Mouse (Mus musculus) CH12.LX (cell line): ENCODE data around the gene 1700125H20Rik.
A peak's percentile ranks its signal among the peaks of the same experiment; 100 is the strongest.

ENCODE experiments used
- CHD2 ChIP-seq: IDR thresholded peaks from 2 replicates; pipeline ENCODE4 v1.6.1; 2011; ENCODE audit warnings: low read length, improper control_type of control experiment
- CTCF ChIP-seq, 2 experiments: IDR thresholded peaks in 1 of 2; conservative IDR thresholded peaks in 1 of 2; 2 replicates each; pipeline ENCODE4 v1.5.1; 2011 to 2012; ENCODE audit warnings: low read depth in 2 of 2, low read length in 2 of 2, improper control_type of control experiment in 1 of 2, inconsistent platforms in 1 of 2, mild to moderate bottlenecking in 1 of 2, moderate library complexity in 1 of 2
- MXI1 ChIP-seq: IDR thresholded peaks from 2 replicates; pipeline ENCODE4 v1.6.1; 2011; ENCODE audit warnings: mild to moderate bottlenecking, low read depth, low read length, improper control_type of control experiment
- NELFE ChIP-seq: IDR thresholded peaks from 2 replicates; pipeline ENCODE4 v1.6.1; 2011; ENCODE audit warnings: low read depth, low read length, improper control_type of control experiment
- PAX5 ChIP-seq: IDR thresholded peaks from 2 replicates; pipeline ENCODE4 v1.6.1; 2012; ENCODE audit warnings: low read length, inconsistent platforms, mixed read lengths
- POLR2A ChIP-seq: IDR thresholded peaks from 2 replicates; pipeline ENCODE4 v1.6.1; 2011; ENCODE audit warnings: low read depth, mild to moderate bottlenecking, improper control_type of control experiment, low read length
- RCOR1 ChIP-seq: conservative IDR thresholded peaks from 2 replicates; pipeline ENCODE4 v1.6.1; 2012; ENCODE audit warnings: low read depth, mild to moderate bottlenecking, inconsistent platforms, low read length, improper control_type of control experiment
- SMC3 ChIP-seq: IDR thresholded peaks from 2 replicates; pipeline ENCODE4 v1.6.1; 2011; ENCODE audit warnings: low read depth, low read length, improper control_type of control experiment
- TCF12 ChIP-seq: IDR thresholded peaks from 2 replicates; pipeline ENCODE4 v1.6.1; 2014; ENCODE audit warnings: low read depth, mild to moderate bottlenecking, inconsistent platforms, low read length, improper control_type of control experiment

DNA sequence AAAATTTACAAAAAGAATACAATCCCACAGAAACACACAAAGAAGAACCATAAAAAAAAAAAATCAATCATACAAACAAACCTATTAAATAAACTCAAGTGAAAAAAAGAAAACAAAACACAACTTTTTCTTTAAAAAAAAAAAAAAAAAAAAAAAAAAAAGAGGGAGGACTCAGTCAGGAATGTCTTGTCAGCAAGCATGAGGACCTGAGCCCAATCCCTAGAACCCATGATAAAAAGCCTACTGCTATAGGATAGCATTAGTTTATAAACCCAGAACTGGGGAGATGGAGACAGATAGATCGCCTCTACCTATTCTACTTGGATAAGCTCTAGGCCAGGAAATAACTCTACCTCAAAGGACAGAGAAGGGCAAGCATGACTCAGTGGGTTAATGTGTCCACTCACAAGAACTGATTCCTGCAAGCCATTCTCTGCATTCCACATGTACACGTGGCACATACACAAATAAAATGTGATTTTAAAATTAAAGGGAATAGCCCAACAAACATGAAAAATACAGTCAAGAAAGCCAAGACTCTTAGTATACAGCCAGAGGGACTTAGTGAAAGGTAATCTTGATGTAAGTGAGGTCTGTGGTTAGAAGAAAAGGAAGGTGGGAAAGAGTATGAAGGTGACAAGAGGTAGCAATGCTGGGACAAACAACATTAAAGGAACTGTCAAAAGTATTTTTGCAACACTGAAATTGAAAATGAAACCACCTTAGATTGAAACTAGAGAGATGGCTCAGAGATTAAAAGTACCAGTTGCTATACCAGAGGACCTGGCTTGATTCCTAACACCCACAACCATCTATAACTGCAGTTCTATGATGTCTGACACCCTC lies 43.7 kb upstream of the 1700125H20Rik start:
- TF ChIP-seq CHD2 (no peak), CTCF (conservative IDR thresholded peaks at IDR 0.05 in 1 of 2, IDR thresholded peaks at IDR 0.05 in 1 of 2; ENCODE audit: low read depth in 2 of 2, low read length in 2 of 2) (no peak), SMC3 (no peak), RCOR1 (0 out of 2 replicates have a peak, but pooled peaks have one; percentile 23), NELFE (no peak), TCF12 (no peak), POLR2A (no peak), MXI1 (peak; percentile 3; the same call in 1 of the 2 replicates), PAX5 (no peak)
